Mouse (Mus musculus): ENCODE measurements around the gene Ephb1.

Gene Ephb1

DNA sequence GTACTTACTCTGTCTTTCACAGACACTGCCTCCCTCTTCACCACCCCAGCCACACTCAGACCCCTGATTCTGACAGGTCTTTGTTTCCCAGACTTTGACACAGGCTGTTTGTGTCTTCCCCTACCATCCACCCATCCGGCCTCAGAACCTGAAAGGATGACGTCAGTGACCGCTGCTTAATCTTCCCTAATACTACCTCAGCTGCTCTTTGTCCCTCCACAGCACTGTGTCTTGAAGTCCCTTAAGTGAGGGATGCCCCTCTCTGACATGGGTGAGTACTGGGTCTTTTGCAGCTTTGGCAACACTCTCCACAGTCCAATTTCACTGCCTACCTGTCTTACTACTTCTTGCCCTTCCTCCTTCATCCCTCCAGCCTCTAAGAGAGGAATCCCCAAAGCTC lies 1.2 kb upstream of the Ephb1 start:
- in situ Hi-C loops (cut with MboI; ENCODE audit: low pct_unique_long_range_greater_than_20kb in 1 of 2, low sequenced_read_pairs in 2 of 2, unreplicated experiment in 1 of 2) = loop anchor here in 1 of 2 experiments (25.0 kb wide), 1 partner anchor 668 kb away; no protein-coding TSS in a partner anchor

DNA sequence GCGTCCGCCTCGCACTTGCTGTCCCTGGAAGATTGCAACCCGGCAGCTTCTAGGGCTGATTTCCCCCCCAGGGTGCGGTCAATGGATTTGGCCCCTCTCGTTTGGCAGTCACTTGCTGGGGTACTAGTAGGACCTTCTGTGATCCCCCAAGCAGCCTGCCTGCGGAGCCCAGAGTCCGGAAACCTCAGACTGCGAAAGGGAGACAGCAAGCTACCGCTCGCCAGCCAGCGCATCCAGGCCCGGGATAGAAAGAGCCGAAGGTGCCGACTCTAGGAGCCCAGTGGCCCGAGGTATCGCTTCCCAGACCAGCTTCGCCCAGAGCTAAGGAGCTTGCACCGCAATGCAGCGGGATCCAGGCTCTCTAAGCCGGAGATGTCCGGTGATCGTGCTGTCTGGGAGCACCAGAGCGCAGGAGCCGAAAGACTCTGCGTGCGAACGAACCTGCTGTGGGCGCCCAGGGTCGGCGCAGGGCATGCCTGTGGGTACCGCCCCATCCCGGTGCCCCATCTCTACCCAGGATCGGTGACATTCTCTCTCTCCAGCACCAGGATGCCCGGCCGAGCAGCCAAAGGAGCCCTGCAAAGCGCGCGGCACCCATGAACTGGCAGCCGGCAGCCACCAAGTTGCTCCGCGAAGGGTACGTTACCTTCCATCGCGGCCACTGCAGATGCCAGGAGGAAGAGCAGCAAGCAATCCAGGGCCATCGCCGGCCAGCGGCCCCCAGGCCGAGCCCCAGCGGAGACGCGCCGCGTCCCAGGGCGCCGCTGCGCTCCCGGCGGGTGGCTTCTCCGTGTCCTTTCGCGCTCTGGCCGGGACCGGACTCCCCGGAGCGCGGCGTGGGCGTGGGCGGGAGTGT lies 629 bp downstream of the Ephb1 start:
- in situ Hi-C loops (cut with MboI; ENCODE audit: low pct_unique_long_range_greater_than_20kb in 1 of 2, low sequenced_read_pairs in 2 of 2, unreplicated experiment in 1 of 2) = loop anchor here in 1 of 2 experiments (25.0 kb wide), 1 partner anchor 667 kb away; no protein-coding TSS in a partner anchor

DNA sequence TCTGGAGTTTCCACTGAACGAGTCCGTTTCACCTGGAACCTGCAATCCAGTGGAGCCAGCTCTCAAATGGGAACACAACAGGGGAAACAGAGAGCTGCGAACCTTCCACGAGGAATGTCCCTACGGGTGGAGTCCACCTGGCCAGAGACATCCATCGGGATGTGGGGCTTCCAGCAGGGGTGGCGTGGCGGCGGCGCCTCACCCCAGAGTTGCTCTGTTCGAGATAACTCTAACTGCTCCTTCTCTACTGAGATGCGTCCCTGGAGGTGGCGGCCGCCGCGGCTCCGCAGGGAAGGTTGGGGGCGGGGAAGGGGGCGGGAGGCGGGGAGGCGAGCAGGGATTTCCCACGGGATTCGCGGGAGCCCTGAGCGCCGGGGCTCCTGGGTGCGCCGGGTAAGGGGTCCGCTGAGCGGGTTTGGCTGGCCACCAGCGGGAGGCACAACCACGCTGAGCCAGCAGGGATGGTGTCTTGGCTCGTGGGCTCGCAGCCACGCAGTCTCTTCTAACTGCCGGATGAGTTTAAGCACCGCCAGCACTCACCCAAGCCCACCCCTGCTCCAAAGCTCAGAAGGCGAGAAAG lies 1.3 kb downstream of the Ephb1 start:
- in situ Hi-C loops (cut with MboI; ENCODE audit: low pct_unique_long_range_greater_than_20kb in 1 of 2, low sequenced_read_pairs in 2 of 2, unreplicated experiment in 1 of 2) = loop anchor here in 1 of 2 experiments (25.0 kb wide), 1 partner anchor 666 kb away; no protein-coding TSS in a partner anchor

DNA sequence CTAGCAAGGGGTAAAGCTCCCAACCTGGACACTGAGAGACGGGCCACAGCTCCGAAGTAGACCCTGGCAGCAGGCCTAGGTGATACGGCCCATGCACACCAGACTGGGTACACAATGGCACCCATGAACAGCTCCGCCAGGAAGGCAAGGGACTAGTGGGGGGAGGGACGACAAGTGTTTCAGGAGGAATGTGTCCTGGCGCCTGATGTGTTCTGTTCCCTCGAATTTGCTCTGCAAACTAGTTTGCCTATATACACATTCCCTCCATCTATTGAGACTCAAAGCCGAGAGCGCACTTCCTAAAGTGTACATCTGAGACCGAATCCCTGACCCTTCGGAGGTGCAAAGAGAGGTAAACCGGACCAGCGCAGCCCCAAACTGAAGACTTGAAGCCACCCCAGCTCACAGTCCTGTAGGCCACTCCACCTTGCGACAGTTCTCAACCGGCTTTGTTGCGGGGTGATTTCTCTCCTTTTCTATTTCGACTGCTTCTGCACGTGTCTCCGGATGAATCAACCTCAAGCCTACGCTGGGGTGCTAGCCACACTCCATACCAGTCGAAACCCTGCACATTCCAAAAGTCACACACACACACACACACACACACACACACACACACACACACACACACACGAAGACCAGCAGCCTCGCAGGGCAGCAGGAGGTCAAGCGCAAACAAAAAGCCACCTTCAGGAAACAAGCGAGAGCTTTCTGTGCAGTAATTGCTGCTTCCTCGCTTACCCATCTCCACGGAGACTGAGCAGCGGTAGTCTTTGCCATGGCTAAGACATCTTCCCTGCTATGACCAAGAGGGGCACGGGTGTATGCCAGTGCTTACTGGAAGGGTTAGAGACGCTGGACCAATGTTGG lies 2.1 kb downstream of the Ephb1 start:
- in situ Hi-C loops (cut with MboI; ENCODE audit: low pct_unique_long_range_greater_than_20kb in 1 of 2, low sequenced_read_pairs in 2 of 2, unreplicated experiment in 1 of 2) = loop anchor here in 1 of 2 experiments (25.0 kb wide), 1 partner anchor 665 kb away; no protein-coding TSS in a partner anchor

DNA sequence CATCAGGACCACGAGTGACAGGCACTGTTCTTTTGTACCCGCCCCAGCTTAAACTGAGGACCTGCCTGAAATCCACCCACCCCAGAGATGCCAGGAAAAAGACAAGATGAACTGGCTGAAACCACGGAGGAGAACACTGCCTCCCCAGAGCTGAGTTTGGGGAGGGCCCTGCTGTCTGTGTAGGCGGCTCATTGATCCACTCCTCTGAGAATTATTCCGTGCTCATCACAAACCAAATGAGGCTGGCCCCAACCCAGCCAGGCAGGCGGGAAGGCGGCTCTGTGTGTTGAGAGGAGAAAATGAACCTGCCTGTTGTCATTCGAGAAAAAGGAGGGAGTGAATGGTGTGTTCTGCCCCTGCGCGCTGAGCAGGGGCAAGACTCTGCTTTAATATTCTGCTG lies 2.8 kb downstream of the Ephb1 start:
- in situ Hi-C loops (cut with MboI; ENCODE audit: low pct_unique_long_range_greater_than_20kb in 1 of 2, low sequenced_read_pairs in 2 of 2, unreplicated experiment in 1 of 2) = loop anchor here in 1 of 2 experiments (25.0 kb wide), 1 partner anchor 664 kb away; no protein-coding TSS in a partner anchor

DNA sequence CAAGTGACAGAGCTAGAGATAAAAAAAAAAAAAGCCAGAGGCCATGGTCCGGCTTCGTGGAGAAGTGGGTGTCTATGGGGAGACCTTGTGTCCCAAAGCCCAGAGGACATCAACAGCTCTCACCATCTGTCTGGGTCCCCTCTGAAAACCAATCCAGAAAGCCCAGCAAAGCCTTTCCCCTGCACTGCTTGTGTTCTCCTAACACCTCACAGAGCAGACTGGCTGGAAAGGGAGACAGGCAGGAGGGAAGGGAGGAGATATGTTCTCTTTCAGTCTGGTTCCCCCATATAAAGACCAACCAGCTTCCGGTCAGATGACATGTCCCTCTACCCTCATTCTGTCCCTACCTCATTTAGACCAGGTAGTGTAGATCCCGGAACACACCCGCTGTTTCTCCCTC lies 3.3 kb downstream of the Ephb1 start:
- in situ Hi-C loops (cut with MboI; ENCODE audit: low pct_unique_long_range_greater_than_20kb in 1 of 2, low sequenced_read_pairs in 2 of 2, unreplicated experiment in 1 of 2) = loop anchor here in 1 of 2 experiments (25.0 kb wide), 1 partner anchor 664 kb away; no protein-coding TSS in a partner anchor

DNA sequence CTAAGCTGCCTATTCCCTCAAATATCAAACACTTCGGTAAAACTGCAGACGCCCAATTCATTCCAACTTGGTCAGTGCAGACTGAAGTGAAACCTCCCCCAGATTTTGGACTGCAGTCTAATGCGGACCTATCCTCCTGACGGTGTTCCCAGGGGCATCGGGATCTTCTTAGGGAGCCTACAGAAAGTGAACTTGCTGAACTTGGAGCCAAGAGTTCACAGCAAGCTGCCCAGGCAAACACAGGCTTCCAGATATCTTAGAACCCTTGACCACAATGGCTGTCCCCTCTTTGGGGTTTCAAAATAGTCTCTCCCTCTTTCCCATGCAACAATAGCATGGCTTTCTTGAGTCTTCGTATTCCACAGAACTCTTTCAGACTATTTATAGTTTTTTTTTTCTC lies 3.8 kb downstream of the Ephb1 start:
- in situ Hi-C loops (cut with MboI; ENCODE audit: low pct_unique_long_range_greater_than_20kb in 1 of 2, low sequenced_read_pairs in 2 of 2, unreplicated experiment in 1 of 2) = loop anchor here in 1 of 2 experiments (25.0 kb wide), 1 partner anchor 663 kb away; no protein-coding TSS in a partner anchor

DNA sequence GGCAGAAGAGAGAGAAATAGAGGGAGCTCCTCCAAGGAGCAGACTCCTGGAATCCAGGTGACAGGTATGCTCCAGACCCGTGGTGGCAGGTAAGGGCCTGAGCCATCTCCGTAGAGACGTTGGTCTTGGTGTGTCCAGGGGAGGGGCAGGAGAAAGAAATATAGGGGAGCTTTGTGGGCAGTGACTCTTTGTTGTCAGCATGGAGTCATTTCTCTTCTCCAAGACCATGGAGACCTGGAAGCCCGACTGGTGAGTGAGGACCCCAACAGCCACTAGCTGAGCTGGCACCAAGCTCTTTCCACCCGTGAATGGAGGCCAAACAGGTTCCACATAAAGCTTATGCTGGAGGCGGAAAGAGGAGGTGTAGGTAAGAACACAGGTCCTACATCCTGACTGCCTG lies 4.4 kb downstream of the Ephb1 start:
- in situ Hi-C loops (cut with MboI; ENCODE audit: low pct_unique_long_range_greater_than_20kb in 1 of 2, low sequenced_read_pairs in 2 of 2, unreplicated experiment in 1 of 2) = loop anchor here in 1 of 2 experiments (25.0 kb wide), 1 partner anchor 663 kb away; no protein-coding TSS in a partner anchor

DNA sequence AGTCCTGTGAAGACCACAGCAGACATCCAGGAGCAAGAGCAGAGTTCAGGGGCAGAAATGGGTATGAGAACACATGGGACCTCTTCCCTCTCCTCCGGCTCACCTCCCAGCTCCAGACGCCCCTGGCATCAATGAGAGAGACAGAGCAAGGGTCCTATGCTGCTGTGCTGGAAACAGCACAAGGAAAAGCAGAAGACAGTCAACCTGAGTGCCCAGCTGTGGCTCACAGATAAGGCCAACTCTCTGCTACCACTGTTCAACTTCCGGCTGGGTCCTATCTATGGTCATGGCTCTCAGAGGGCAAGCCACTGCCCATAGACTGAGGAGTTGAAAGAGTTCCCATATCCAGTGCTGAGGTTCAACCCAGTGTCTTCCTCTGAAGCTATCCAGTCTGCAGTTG lies 7.7 kb downstream of the Ephb1 start:
- in situ Hi-C loops (cut with MboI; ENCODE audit: low pct_unique_long_range_greater_than_20kb in 1 of 2, low sequenced_read_pairs in 2 of 2, unreplicated experiment in 1 of 2) = no loop called here

DNA sequence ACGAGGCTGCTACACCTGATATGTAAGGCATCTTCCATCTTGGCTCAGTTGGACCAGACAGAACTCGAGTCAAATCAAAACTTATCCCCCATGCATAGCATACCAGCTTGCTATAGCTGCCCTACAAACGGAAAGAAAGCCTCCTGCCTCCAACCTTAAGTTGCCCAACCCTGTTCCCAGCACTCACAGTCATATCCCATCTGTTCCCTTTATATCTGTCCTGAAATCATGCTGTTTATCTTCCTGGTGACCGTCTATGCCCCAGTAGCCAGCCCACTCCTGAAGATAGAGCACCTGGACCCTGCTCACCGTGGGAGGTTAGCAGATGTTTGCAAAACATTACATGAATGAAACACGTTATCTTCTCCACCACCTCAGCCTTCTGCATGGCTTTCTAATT lies 9.0 kb downstream of the Ephb1 start:
- in situ Hi-C loops (cut with MboI; ENCODE audit: low pct_unique_long_range_greater_than_20kb in 1 of 2, low sequenced_read_pairs in 2 of 2, unreplicated experiment in 1 of 2) = no loop called here

DNA sequence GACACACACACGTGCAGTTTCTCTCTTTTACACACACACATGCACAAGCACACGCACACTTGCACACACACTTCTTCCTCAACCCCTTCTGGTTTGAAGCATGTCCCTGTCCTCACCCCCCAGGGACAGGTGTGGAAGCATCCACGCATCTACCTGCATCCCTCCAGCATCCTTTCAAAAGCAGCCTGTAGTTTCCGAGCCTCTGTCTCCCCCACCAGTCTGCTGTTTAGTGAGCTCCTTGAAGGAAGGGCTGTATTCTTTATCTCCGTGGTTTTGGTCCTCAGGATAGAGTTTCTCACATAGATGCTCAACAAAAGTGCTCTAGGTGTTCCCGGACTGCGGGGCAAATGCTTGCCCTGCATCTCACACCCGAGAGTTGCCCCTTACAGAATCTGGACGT lies 9.4 kb downstream of the Ephb1 start:
- in situ Hi-C loops (cut with MboI; ENCODE audit: low pct_unique_long_range_greater_than_20kb in 1 of 2, low sequenced_read_pairs in 2 of 2, unreplicated experiment in 1 of 2) = no loop called here

DNA sequence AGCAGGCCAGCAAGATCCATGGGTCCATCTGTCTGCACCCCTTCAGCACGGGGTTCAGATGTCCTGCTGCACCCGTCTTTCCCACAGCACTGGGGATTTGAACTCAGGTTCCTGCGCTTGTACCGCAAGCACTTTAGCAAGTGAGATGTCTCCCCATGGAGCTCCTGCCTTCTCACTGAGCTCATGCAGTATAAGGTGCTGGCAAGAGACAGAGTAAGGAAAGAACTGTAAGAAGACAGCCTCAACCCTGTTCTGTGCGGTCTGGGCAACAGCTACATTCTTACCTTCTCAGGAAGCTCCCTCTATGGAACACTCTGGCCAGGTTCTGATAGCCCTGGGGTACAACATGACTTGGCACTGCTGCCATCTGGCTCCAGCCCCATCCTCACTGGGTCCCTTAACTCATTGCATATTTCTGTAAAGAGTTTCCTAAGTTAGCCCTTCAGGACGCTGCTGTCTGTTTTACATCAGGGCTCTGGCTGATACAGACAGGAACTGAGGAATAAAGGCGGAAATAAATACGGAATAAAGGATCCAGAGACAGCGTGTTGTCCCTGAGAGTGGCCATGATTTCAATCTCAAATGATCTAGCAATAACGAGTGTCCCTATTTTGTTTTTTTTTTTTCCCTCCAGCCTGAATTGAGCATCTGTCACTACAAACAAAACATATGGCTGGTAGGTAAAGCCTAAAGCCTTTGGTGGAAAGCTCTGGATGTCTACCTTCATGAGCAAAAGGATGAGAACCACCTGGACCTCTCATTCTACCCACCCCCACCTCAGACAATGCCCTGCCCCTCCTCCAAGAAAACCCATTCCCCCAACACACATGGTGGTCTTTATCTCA lies 10.2 kb downstream of the Ephb1 start:
- in situ Hi-C loops (cut with MboI; ENCODE audit: low pct_unique_long_range_greater_than_20kb in 1 of 2, low sequenced_read_pairs in 2 of 2, unreplicated experiment in 1 of 2) = no loop called here

DNA sequence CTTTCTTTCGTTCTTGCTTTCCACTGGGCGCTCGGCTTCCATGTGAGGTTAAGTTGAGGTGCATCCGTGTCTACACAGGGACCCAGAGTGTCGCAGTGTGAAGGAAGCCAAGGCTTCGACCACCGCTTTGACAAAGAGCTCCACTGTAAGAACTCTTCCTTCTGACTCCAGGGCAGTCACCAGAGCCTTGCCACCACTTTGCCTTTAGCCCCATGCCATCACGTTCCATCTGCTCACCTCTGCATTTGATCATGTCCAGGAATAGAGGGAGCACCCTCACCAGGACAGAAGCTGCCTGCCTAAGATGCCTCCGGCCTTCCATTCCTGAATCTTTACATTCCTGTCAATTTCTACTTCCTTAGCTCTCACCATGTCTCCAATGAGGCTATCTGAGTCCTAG lies 11.4 kb downstream of the Ephb1 start:
- in situ Hi-C loops (cut with MboI; ENCODE audit: low pct_unique_long_range_greater_than_20kb in 1 of 2, low sequenced_read_pairs in 2 of 2, unreplicated experiment in 1 of 2) = no loop called here

DNA sequence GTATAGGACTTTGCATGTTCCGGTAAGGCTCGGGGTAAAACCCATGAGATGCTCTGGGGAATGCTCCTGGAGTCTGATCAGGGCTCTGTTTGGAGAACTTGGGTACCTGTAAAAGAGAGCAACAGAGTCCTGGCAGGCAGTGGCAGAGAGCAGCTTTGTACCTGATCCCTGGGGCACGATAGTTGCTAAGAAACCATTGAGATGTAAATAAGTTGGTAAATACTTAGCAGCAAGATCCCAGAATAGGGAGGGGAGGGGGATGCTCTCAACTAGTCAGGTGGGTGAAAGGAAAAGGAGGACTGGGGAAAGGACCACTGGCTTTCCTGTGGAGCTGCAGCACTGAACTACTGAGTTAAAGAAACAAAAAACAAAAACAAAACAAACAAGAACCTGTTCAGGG lies 12.5 kb downstream of the Ephb1 start:
- in situ Hi-C loops (cut with MboI; ENCODE audit: low pct_unique_long_range_greater_than_20kb in 1 of 2, low sequenced_read_pairs in 2 of 2, unreplicated experiment in 1 of 2) = no loop called here

DNA sequence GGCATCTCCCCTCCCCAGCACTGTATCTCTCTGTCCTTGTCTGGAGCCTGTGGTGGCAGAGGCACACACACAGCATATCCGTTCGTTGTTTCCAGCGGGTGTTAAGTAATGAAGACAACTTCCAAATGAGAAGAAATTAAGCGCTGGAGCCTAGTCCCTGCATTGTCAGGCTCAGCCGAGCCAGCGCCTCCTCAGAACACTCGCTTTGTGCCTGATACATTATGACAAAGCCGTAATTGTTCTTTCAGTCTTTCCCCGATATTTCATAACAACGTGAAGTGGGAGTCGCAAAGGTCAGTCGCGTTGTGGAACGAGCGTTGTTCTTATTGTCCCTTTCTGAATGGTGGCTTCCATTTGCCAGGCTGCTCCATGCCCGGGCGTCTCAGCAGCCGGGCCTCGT lies 13.7 kb downstream of the Ephb1 start:
- in situ Hi-C loops (cut with MboI; ENCODE audit: low pct_unique_long_range_greater_than_20kb in 1 of 2, low sequenced_read_pairs in 2 of 2, unreplicated experiment in 1 of 2) = no loop called here

DNA sequence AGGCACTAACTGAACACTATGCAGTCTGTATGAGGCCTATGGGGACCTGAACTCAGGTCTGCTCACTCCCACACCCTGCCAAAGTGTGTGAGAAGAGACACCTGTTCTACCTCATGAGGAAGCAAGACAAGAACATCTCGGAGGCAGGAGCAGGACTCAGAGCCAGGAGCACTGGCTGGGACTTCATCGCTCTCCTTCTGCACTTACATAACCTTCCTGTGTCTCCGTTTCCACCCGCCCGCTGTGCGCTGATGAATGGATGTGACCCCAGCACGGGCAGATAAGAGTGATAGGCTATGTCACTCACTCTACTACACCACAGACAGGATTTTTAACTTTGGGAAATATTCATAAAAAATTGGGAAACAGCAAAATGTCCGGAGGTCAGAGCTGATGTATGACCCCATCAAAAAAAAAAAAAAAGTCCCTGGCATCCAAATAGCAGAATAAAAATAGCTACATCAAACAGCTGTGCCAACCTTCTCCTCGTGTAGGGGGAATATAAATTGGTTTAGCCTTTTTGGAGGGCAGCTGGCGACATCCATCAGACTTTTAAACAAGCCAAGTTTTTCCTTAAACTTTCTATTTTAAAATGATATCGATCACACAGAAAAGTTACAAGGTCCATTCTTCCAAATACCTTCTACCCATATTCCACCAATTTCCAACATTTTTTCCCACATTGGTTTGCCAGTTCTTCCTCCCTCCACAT lies 18.8 kb downstream of the Ephb1 start:
- in situ Hi-C loops (cut with MboI; ENCODE audit: low pct_unique_long_range_greater_than_20kb in 1 of 2, low sequenced_read_pairs in 2 of 2, unreplicated experiment in 1 of 2) = no loop called here
